Mouse (Mus musculus) limb, embryonic 12.5 days (tissue): ENCODE data around the gene Pla2g15. TPM values are rescaled to one million over a fixed set of nuclear protein-coding genes. Genes with fewer than 3 reads are reported as not detected.

Experiments
- ATAC-seq: fragments of 200-750 bp; cut with Nextera tagmentation; 2 replicates; pipeline ENCODE4 v1.8.0; 2017; ENCODE audit warnings: low read depth, moderate TSS enrichment; ENCODE audit not compliant: insufficient number of reproducible peaks, insufficient read depth, low FRiP score, low TSS enrichment
- H3K27ac ChIP-seq: fragments of 300-500 bp; sonication (generic); 2 replicates; pipeline ENCODE4 v1.5.1; 2016; ENCODE audit warnings: mild to moderate bottlenecking, moderate library complexity
- H3K27me3 ChIP-seq: fragments of 300-500 bp; sonication (generic); 2 replicates; pipeline ENCODE4 v1.6.1; 2016; ENCODE audit warnings: mild to moderate bottlenecking, moderate library complexity
- H3K36me3 ChIP-seq: fragments of 300-500 bp; sonication (generic); 2 replicates; pipeline ENCODE4 v1.6.1; 2016; ENCODE audit warnings: mild to moderate bottlenecking, moderate library complexity
- H3K4me1 ChIP-seq: fragments of 300-500 bp; sonication (generic); replicated peaks from 2 replicates; pipeline ENCODE4 v1.6.1; 2016
- H3K4me2 ChIP-seq: fragments of 300-500 bp; sonication (generic); 2 replicates; pipeline ENCODE4 v1.6.1; 2016; ENCODE audit warnings: mild to moderate bottlenecking, moderate library complexity
- H3K4me3 ChIP-seq: fragments of 300-500 bp; sonication (generic); replicated peaks from 2 replicates; pipeline ENCODE4 v1.5.1; 2016; ENCODE audit warnings: mild to moderate bottlenecking
- H3K9ac ChIP-seq: fragments of 300-500 bp; sonication (generic); replicated peaks from 2 replicates; pipeline ENCODE4 v1.6.1; 2016; ENCODE audit warnings: mild to moderate bottlenecking, moderate library complexity
- H3K9me3 ChIP-seq: fragments of 300-500 bp; sonication (generic); 2 replicates; pipeline ENCODE4 v1.6.1; 2016; ENCODE audit warnings: mild to moderate bottlenecking, moderate library complexity
- WGBS: fragments of 180-500 bp; shearing (Covaris S2); methylation state at CpG from one replicate; pipeline ENCODE4 v1.1.7; 2016; 5-methylcytosine and 5-hydroxymethylcytosine counted together
- polyA plus RNA-seq: library from polyadenylated mRNA; unstranded; fragments of >200 nt; fragmentation: Nextera tagmentation; extraction: Ambion mirVana; gene quantifications from 2 replicates; pipeline ENCODE4 v1.2.1, GENCODE M21; 2016

The Pla2g15 gene
- polyA plus RNA-seq, 1 experiment from 2014 or later, result 16.7 TPM

DNA sequence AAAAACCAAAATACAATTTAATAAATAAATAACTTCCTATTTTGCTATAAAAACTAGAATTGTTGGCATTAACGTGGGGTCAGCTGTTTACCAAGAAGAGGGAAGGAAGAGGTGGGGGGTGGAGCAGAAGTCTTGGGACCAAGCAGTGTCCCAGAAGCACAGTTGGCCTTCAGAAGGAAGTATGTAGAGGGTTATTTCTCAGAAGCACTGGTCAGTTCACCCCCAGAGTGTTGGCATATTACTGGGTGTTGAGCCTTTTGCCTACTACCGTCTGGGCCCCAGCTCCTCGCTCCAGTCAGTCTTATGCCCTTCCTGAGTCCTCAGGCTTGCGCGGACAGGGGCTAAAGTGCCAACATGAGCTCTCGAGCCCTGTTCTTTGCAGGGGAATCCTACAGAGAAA lies 1.2 kb upstream of the Pla2g15 start:
- H3K9ac ChIP-seq, result no peak overlapping the region
- no peak overlapping the region for H3K27ac ChIP-seq
- no peak for ATAC-seq
- H3K9me3 ChIP-seq, result no peaks in the 10 kb centered on the region
- no peaks in the 10 kb centered on the region for H3K27me3 ChIP-seq
- peaks cover 8% of the 10 kb centered on the region; the same call in 1 of the 2 replicates for H3K4me1 ChIP-seq
- WGBS, result 86% methylated on average over 6 of the region's 6 CpGs
- no peaks in the 10 kb centered on the region for H3K36me3 ChIP-seq
- H3K4me2 ChIP-seq, result no peak overlapping the region
- no peak overlapping the region for H3K4me3 ChIP-seq

DNA sequence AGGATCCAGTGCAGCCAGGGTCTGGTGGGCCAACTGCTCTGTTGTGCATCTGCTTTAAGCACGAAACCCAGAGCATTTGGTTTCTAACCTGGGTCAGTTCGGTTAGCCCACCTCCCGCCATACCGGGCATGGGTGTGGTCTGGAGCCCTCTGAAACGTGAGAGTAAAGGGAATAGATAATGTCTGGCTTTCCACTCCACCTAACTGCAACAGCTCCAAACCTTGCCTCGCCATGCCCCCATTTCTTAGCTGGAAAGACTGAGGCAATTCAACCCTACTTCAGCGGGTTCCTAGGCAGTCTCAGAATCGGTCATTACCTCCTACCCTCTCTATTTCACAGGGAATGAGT lies 428 bp downstream of the Pla2g15 start:
- no peak for ATAC-seq
- H3K36me3 ChIP-seq, result peaks cover 10% of the 10 kb centered on the region
- 17% methylated on average over 8 of the region's 8 CpGs for WGBS

DNA sequence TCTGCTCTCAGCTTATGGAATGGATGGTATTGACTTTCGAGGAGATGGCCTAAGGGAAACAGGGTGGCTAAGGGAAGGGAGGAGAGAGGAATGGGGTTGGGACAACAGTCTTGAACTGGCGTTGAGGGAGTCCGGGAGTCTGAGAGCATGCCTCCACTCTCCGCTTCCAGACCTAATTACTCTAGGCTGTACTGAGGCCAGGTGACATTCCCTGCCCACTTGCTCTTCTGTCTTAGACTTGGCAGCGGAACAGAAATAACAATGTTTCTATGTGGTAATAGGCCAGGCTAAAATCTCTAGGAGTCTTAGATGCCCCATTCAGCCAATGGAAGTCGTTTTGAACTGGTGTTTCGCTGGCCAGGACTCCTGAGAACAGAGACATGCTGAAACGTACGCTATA lies 842 bp downstream of the Pla2g15 start:
- WGBS, result 81% methylated on average over 9 of the region's 9 CpGs
- Histone ChIP-seq H3K36me3 (peaks cover 12% of the 10 kb centered on the region), H3K4me3 (peak overlapping the region; percentile 75), H3K4me1 (peaks cover 8% of the 10 kb centered on the region; the same call in 1 of the 2 replicates), H3K27ac (no peak overlapping the region), H3K9me3 (no peaks in the 10 kb centered on the region), H3K4me2 (peak overlapping the region; percentile 71), H3K9ac (0 out of 2 replicates have a peak overlapping the region, but pooled peaks have one; percentile 70), H3K27me3 (no peaks in the 10 kb centered on the region)
- no peak for ATAC-seq

More for the DNA sequence above, 428 bp downstream of the Pla2g15 start:
- peak overlapping the region; percentile 71 for H3K4me2 ChIP-seq
- peaks cover 8% of the 10 kb centered on the region; the same call in 1 of the 2 replicates for H3K4me1 ChIP-seq
- H3K27ac ChIP-seq, result 0 out of 2 replicates have a peak overlapping the region, but pooled peaks have one; percentile 13
- H3K9me3 ChIP-seq, result no peaks in the 10 kb centered on the region
- peak overlapping the region; percentile 70 for H3K9ac ChIP-seq
- peak overlapping the region; percentile 75 for H3K4me3 ChIP-seq
- H3K27me3 ChIP-seq, result no peaks in the 10 kb centered on the region

DNA sequence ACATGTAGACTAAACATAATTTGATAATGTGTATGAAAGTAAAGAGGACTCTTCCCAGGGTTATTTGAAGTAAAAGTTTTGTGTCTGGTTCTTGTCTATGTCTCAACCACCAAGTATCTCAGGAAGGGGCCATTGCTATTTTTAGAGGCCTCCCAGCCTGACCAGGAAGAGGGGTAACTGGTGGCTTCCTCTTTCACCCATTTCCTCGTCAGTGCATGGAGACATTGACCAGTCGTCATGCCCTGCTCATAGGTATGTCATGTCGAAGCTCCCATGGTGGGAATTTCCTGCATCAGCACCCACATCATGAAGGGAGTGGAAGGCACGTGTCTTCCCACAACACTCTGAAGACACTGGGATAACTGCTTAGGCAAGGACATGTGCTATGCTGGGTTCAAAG lies 2.7 kb downstream of the Pla2g15 start:
- ATAC-seq, result no peak
- 89% methylated on average over 4 of the region's 4 CpGs for WGBS
- H3K4me3 ChIP-seq, result no peak overlapping the region
- H3K9ac ChIP-seq, result no peak overlapping the region
- no peak overlapping the region for H3K4me2 ChIP-seq
- no peaks in the 10 kb centered on the region for H3K27me3 ChIP-seq
- H3K4me1 ChIP-seq, result peaks cover 8% of the 10 kb centered on the region; the same call in 1 of the 2 replicates
- no peaks in the 10 kb centered on the region for H3K9me3 ChIP-seq
- no peak overlapping the region for H3K27ac ChIP-seq
- peaks cover 20% of the 10 kb centered on the region for H3K36me3 ChIP-seq

DNA sequence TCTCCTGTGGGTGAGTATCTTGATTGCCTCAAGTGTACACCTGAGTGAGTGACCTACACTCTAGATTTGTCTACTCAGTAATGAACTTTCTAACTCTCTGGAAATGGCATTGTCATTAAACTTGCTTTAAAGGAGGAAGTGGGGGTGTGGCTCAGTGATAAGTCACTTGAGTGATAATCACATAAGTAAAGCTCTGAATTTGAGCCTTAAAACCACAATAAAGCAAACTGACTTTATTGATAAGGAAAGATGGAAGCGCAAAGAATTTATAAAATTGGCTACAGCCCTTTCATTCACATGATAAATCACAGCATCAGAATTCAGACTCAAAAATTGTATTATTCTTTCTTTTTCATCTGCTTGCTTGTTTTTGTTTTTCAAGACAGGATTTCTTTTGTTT lies 7.2 kb downstream of the Pla2g15 start:
- no peak overlapping the region for H3K27ac ChIP-seq
- H3K4me3 ChIP-seq, result no peak overlapping the region
- peaks cover 62% of the 10 kb centered on the region for H3K36me3 ChIP-seq
- no peaks in the 10 kb centered on the region for H3K9me3 ChIP-seq
- H3K4me1 ChIP-seq, result no peaks in the 10 kb centered on the region
- H3K27me3 ChIP-seq, result no peaks in the 10 kb centered on the region
- WGBS, result 94% methylated on average over 1 of the region's 1 CpGs
- H3K4me2 ChIP-seq, result no peak overlapping the region
- H3K9ac ChIP-seq, result no peak overlapping the region
- ATAC-seq, result no peak

DNA sequence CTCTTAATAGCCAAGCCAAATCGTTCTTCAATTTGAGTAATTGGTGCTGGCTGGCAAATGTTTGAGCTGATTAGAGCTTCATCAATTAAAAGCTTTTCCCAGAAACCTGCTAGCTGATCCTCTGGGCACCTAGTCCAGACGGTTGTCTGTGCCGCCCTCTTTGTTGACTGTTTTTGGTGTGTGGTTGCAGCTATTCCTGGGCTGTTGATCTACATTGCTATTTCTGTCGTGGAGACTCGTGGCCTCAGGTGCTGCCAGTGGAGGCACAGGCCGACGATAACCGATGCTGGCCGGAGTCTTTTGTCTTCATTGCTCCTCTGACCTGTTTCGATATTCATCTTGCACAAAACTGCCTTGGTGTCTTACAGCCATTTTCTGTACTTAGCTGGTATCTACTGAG lies 8.2 kb downstream of the Pla2g15 start:
- H3K4me2 ChIP-seq, result no peak overlapping the region
- no peaks in the 10 kb centered on the region for H3K27me3 ChIP-seq
- H3K9ac ChIP-seq, result no peak overlapping the region
- no peaks in the 10 kb centered on the region for H3K9me3 ChIP-seq
- WGBS, result 87% methylated on average over 10 of the region's 10 CpGs
- no peaks in the 10 kb centered on the region for H3K4me1 ChIP-seq
- peaks cover 72% of the 10 kb centered on the region for H3K36me3 ChIP-seq
- no peak overlapping the region for H3K27ac ChIP-seq
- ATAC-seq, result no peak
- no peak overlapping the region for H3K4me3 ChIP-seq

DNA sequence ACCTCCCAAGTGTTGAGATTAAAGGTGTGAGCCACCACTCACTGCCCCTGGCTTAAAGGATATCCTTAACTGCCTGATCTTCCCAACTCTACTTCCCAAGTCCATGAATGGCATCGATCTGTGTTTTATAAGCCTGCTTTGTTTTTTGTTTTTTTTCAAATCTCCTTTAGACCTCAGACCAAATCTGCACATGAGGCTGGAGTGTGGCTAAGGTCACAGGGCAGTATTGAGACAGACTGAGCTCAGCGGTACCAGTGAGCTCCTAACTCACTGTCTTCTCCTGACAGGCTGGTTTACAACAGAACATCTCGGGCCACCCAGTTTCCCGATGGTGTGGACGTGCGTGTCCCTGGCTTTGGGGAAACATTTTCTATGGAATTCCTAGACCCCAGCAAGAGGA lies 9.7 kb downstream of the Pla2g15 start:
- ATAC-seq, result no peak
- H3K4me1 ChIP-seq, result no peaks in the 10 kb centered on the region
- no peak overlapping the region for H3K27ac ChIP-seq
- H3K4me2 ChIP-seq, result no peak overlapping the region
- H3K9me3 ChIP-seq, result no peaks in the 10 kb centered on the region
- no peaks in the 10 kb centered on the region for H3K27me3 ChIP-seq
- peaks cover 79% of the 10 kb centered on the region for H3K36me3 ChIP-seq
- WGBS, result 88% methylated on average over 6 of the region's 6 CpGs
- H3K4me3 ChIP-seq, result no peak overlapping the region
- H3K9ac ChIP-seq, result no peak overlapping the region

DNA sequence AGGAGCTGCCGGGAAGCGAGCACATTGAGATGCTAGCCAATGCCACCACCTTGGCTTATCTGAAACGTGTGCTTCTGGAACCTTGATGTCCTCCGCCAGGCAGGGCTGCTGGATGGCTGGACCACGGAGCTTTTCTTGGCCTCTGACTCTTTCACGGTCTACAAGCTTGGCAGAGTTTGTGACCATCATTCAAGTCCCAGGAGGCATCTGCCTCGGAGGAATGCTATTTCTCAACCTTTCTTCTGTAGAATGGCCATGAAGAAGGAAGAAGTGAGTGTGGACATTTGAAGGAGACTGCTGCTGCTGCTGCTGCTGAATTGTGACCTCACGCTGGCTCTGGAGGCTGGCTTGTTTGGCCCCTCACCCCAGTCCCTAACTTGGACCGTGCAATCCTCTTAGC lies 13.1 kb downstream of the Pla2g15 start:
- H3K9ac ChIP-seq, result no peak overlapping the region
- H3K36me3 ChIP-seq, result peaks cover 62% of the 10 kb centered on the region
- H3K4me2 ChIP-seq, result no peak overlapping the region
- no peaks in the 10 kb centered on the region for H3K27me3 ChIP-seq
- no peaks in the 10 kb centered on the region for H3K9me3 ChIP-seq
- H3K4me3 ChIP-seq, result no peak overlapping the region
- WGBS, result 89% methylated on average over 9 of the region's 9 CpGs
- H3K27ac ChIP-seq, result no peak overlapping the region
- ATAC-seq, result no peak
- H3K4me1 ChIP-seq, result peaks cover 3% of the 10 kb centered on the region; the same call in 1 of the 2 replicates

DNA sequence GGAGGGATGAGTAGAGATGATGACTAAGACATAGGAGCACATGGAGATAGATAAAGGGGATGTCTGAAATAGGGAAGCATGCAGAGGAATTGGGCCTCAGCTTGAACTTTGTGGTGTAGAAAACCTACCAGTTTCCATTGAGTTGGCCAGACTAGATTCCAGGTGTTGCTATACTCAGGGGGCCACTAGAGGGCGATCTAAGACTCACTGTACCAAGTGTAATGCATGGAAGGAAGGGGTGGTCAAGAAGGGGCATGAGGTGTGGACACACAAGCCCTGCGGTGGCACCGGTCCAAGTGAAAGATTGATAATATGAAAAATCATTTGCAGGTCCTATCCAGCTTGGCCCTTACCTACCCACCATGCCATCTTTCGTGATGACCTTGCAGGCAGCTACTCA lies 15.3 kb downstream of the Pla2g15 start:
- ATAC-seq, result no peak
- Histone ChIP-seq H3K4me1 (peaks cover 13% of the 10 kb centered on the region), H3K9me3 (no peaks in the 10 kb centered on the region), H3K4me2 (no peak overlapping the region), H3K9ac (no peak overlapping the region), H3K36me3 (peaks cover 43% of the 10 kb centered on the region), H3K27ac (no peak overlapping the region), H3K27me3 (no peaks in the 10 kb centered on the region), H3K4me3 (no peak overlapping the region)
- WGBS, result 47% methylated on average over 4 of the region's 4 CpGs

DNA sequence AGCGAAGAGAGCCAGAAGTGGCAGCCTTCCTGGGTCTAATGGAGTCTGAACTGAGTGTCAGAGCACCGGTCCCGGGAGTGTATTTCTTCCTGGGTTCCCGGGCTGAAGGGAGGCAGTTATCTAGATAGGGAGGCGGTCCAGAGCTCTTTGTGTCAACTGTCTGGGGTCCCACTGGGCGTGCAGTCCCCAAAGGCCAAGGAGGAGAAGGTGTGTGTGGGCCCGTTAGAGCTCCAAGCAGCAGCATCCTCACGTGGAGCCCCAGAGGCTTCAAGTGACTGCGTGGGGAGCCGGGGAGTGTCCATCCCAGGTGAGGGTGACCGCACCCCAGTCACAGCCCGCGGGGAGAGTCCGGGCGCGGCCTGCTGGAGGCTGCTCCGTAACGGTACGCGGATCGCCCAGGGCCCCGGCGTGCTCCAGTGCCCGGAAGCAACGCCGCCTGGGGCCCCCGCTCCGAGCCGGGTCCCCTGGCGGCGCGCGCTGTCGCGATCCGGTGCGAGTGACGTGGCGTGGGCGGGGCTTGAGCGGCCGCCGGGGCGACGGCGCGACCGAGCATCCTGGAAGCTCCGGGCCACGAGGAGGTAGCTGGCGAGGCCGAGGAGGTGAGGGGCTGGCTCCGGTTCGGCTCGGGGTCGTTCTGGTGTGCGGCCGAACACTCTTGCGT lies 18.3 kb downstream of the Pla2g15 start, which contains the start of gene Slc7a6:
TSS of gene Slc7a6 (plus strand) at position 502 of the 661 bp plus-strand sequence.
- Histone ChIP-seq H3K27ac (peak within 1 kb of the TSS; percentile 90), H3K4me2 (peak within 1 kb of the TSS; percentile 91), H3K4me3 (peak within 1 kb of the TSS; percentile 86), H3K4me1 (peaks cover 13% of the 10 kb centered on the region), H3K36me3 (peaks cover 16% of the 10 kb centered on the region), H3K9me3 (no peaks in the 10 kb centered on the region), H3K9ac (peak within 1 kb of the TSS; percentile 85), H3K27me3 (no peaks in the 10 kb centered on the region)
- peak; percentile 71 for ATAC-seq
- under 1% methylated on average over 59 of the region's 59 CpGs for WGBS

DNA sequence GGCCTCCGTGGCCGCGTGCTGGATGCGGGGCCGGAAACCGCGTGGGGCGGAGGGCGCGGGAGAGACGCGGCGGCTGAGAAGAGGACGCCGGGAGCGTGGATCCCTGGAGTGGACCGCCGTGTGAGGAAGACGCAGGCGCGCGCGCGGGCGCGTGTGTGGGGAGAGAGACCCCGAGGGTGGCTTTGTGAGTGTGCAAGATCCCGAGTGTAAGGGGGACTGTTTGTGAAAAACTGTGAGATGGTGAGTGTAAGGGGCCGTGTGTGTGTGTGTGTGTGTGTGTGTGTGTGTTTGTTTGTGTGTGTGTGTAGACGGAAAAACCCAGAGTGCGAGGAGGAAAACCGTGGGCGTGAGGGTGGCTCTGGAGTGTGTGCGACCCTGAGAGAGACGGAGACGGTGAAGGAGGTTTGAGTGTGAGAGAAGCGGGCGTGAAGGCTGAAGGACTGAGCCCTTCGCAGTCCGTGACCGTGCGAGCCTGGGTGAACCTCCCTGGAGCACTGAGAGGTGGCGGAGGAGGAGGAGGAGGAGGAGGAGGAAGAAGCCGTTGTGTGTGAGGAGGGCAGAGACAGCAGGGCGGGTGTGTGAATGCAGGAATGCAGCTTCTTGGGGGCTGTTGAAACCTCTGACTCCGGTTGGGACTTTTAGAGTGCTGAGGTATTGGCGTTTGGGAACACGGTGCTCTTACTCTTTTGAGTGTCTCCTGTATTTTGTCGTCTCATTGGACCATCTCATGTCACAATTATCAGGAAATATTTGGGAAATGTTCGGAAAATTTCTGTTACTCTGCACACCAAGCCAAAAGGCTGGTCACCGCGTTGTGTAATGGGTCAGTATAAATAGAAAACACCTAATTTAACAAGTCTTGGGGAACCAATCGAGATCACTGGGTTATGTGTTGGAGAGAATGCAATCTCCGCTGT lies 19.1 kb downstream of the Pla2g15 start:
- Histone ChIP-seq H3K4me2 (peak overlapping the region; percentile 91), H3K9ac (peak overlapping the region; percentile 85), H3K27ac (peak overlapping the region; percentile 90), H3K9me3 (no peaks in the 10 kb centered on the region), H3K4me3 (peak overlapping the region; percentile 86), H3K4me1 (peaks cover 13% of the 10 kb centered on the region), H3K36me3 (peaks cover 8% of the 10 kb centered on the region; the same call in 1 of the 2 replicates), H3K27me3 (no peaks in the 10 kb centered on the region)
- 1% methylated on average over 54 of the region's 54 CpGs for WGBS
- peak; percentile 60 for ATAC-seq
